Mouse (Mus musculus) cerebellum, adult 9-10 months (tissue): Measurements from ENCODE around the gene Grin2b.

ENCODE experiments used
- DNase-seq: peaks from one replicate; pipeline ENCODE4 v3.0.0; 2022

Gene Grin2b

GRCm38 (mm10) chr6:136173191-136173896, at the start of gene Grin2b:
Grin2b (minus strand) TSS chr6:136173511.
- DNase-seq, result no peak

GRCm38 (mm10) chr6:136221894-136222293, 48.6 kb upstream of the Grin2b start:
- DNase-seq, result no peak

GRCm38 (mm10) chr6:136210442-136210841, 37.1 kb upstream of the Grin2b start:
- no peak for DNase-seq

GRCm38 (mm10) chr6:136199814-136200213, 26.5 kb upstream of the Grin2b start:
- no peak for DNase-seq

- DNase-seq, result no peak
Observed at GRCm38 (mm10) chr6:136194616-136195015, 21.3 kb upstream of the Grin2b start.

- DNase-seq, result no peak
Observed at GRCm38 (mm10) chr6:136178066-136178465, 4.8 kb upstream of the Grin2b start.

- no peak for DNase-seq
Observed at GRCm38 (mm10) chr6:136172801-136173190, 515 bp downstream of the Grin2b start.

- no peak for DNase-seq
Observed at GRCm38 (mm10) chr6:136172172-136172651, 1.1 kb downstream of the Grin2b start.

GRCm38 (mm10) chr6:136171343-136171742, 2.0 kb downstream of the Grin2b start:
- no peak for DNase-seq

GRCm38 (mm10) chr6:136170381-136170780, 2.9 kb downstream of the Grin2b start:
- no peak for DNase-seq

- DNase-seq, result no peak
Observed at GRCm38 (mm10) chr6:136167361-136167760, 6.0 kb downstream of the Grin2b start.

- peak; percentile 20 for DNase-seq
Observed at GRCm38 (mm10) chr6:136165443-136166077, 7.8 kb downstream of the Grin2b start.

- DNase-seq, result peak; percentile 14
Observed at GRCm38 (mm10) chr6:136162090-136162489, 11.2 kb downstream of the Grin2b start.

- DNase-seq, result no peak
Observed at GRCm38 (mm10) chr6:136153444-136153843, 19.9 kb downstream of the Grin2b start.

GRCm38 (mm10) chr6:136150064-136150463, 23.2 kb downstream of the Grin2b start:
- DNase-seq, result no peak

GRCm38 (mm10) chr6:136139967-136140366, 33.3 kb downstream of the Grin2b start:
- DNase-seq, result no peak

GRCm38 (mm10) chr6:136130456-136130855, 42.9 kb downstream of the Grin2b start:
- peak; percentile 18 for DNase-seq

- no peak for DNase-seq
Observed at GRCm38 (mm10) chr6:136122593-136122992, 50.7 kb downstream of the Grin2b start.

- DNase-seq, result no peak
Observed at GRCm38 (mm10) chr6:136117390-136117789, 55.9 kb downstream of the Grin2b start.

- no peak for DNase-seq
Observed at GRCm38 (mm10) chr6:136113639-136114410, 59.5 kb downstream of the Grin2b start.

- DNase-seq, result no peak
Observed at GRCm38 (mm10) chr6:136109172-136109571, 64.1 kb downstream of the Grin2b start.

GRCm38 (mm10) chr6:136108466-136108865, 64.8 kb downstream of the Grin2b start:
- no peak for DNase-seq

- no peak for DNase-seq
Observed at GRCm38 (mm10) chr6:136105221-136105620, 68.1 kb downstream of the Grin2b start.

- no peak for DNase-seq
Observed at GRCm38 (mm10) chr6:136100241-136100640, 73.1 kb downstream of the Grin2b start.
